Mouse (Mus musculus) mouse embryonic stem cell (cell line): Measurements from ENCODE around the gene Hoxa6.

Source experiments
- in situ Hi-C, 2 experiments: fragments of 300-500 bp; cut with MboI; formaldehyde crosslinking; loops; 1 replicate in 1 of 2; 3 replicates in 1 of 2; pipeline ENCODE4 v1.14.3; 2019 to 2020; ENCODE audit warnings: low sequenced_read_pairs in 2 of 2, low pct_unique_long_range_greater_than_20kb in 1 of 2, mixed read lengths in 1 of 2; ENCODE audit not compliant: unreplicated experiment in 1 of 2

Hoxa6 gene

GRCm38 (mm10) chr6:52220865-52221310 lies 12.4 kb upstream of the Hoxa6 start:
- in situ Hi-C loops = loop anchor here (5.0 to 25.0 kb wide), 5 partner anchors 359 to 1034 kb away; no protein-coding TSS in a partner anchor

- in situ Hi-C loops = loop anchor here (5.0 to 25.0 kb wide), 5 partner anchors 358 to 1033 kb away; no protein-coding TSS in a partner anchor
Measured at GRCm38 (mm10) chr6:52220003-52220864, 11.7 kb upstream of the Hoxa6 start.

- in situ Hi-C loops = loop anchor here (25.0 kb wide), 2 partner anchors 357 to 1032 kb away; no protein-coding TSS in a partner anchor
Measured at GRCm38 (mm10) chr6:52219234-52219942, 10.9 kb upstream of the Hoxa6 start.

- in situ Hi-C loops = loop anchor here (25.0 kb wide), 2 partner anchors 356 to 1031 kb away; no protein-coding TSS in a partner anchor
Measured at GRCm38 (mm10) chr6:52218643-52219215, 10.2 kb upstream of the Hoxa6 start.

- in situ Hi-C loops = loop anchor here (25.0 kb wide), 2 partner anchors 356 to 1031 kb away; no protein-coding TSS in a partner anchor
Measured at GRCm38 (mm10) chr6:52217895-52218642, 9.5 kb upstream of the Hoxa6 start.

- in situ Hi-C loops = loop anchor here (25.0 kb wide), 2 partner anchors 355 to 1030 kb away; no protein-coding TSS in a partner anchor
Measured at GRCm38 (mm10) chr6:52217459-52217768, 8.9 kb upstream of the Hoxa6 start.

- in situ Hi-C loops = loop anchor here (25.0 kb wide), 2 partner anchors 355 to 1030 kb away; no protein-coding TSS in a partner anchor
Measured at GRCm38 (mm10) chr6:52216691-52217458, 8.4 kb upstream of the Hoxa6 start.

- in situ Hi-C loops = loop anchor here (25.0 kb wide), 2 partner anchors 354 to 1029 kb away; no protein-coding TSS in a partner anchor
Measured at GRCm38 (mm10) chr6:52215771-52216535, 7.4 kb upstream of the Hoxa6 start.

- in situ Hi-C loops = loop anchor here (25.0 kb wide), 2 partner anchors 353 to 1028 kb away; no protein-coding TSS in a partner anchor
Measured at GRCm38 (mm10) chr6:52215070-52215469, 6.5 kb upstream of the Hoxa6 start.

GRCm38 (mm10) chr6:52214271-52214670 lies 5.7 kb upstream of the Hoxa6 start:
- in situ Hi-C loops = loop anchor here (25.0 kb wide), 2 partner anchors 352 to 1027 kb away; no protein-coding TSS in a partner anchor

GRCm38 (mm10) chr6:52213119-52213986 lies 4.8 kb upstream of the Hoxa6 start, which contains the start of the genes Hoxa3 and Gm28308:
Hoxa3 (minus strand) TSS chr6:52213336.
Gm28308 (minus strand) TSS chr6:52213339.
- in situ Hi-C loops = loop anchor here (25.0 kb wide), 2 partner anchors 351 to 1026 kb away; no protein-coding TSS in a partner anchor

- in situ Hi-C loops = loop anchor here (25.0 kb wide), 2 partner anchors 350 to 1025 kb away; no protein-coding TSS in a partner anchor
Measured at GRCm38 (mm10) chr6:52212556-52213118, 4.1 kb upstream of the Hoxa6 start.

- in situ Hi-C loops = loop anchor here (25.0 kb wide), 2 partner anchors 350 to 1025 kb away; no protein-coding TSS in a partner anchor
Measured at GRCm38 (mm10) chr6:52211961-52212360, 3.4 kb upstream of the Hoxa6 start.

GRCm38 (mm10) chr6:52211170-52211935 lies 2.8 kb upstream of the Hoxa6 start:
- in situ Hi-C loops = loop anchor here (25.0 kb wide), 2 partner anchors 349 to 1024 kb away; no protein-coding TSS in a partner anchor
